Mouse (Mus musculus): Measurements from ENCODE around the gene Luc7l3. TPM values are rescaled to one million over a fixed set of nuclear protein-coding genes. Genes with fewer than 3 reads are reported as not detected.

The Luc7l3 gene
- polyA plus RNA-seq, 2 experiments: 96.9 to 138 TPM

DNA sequence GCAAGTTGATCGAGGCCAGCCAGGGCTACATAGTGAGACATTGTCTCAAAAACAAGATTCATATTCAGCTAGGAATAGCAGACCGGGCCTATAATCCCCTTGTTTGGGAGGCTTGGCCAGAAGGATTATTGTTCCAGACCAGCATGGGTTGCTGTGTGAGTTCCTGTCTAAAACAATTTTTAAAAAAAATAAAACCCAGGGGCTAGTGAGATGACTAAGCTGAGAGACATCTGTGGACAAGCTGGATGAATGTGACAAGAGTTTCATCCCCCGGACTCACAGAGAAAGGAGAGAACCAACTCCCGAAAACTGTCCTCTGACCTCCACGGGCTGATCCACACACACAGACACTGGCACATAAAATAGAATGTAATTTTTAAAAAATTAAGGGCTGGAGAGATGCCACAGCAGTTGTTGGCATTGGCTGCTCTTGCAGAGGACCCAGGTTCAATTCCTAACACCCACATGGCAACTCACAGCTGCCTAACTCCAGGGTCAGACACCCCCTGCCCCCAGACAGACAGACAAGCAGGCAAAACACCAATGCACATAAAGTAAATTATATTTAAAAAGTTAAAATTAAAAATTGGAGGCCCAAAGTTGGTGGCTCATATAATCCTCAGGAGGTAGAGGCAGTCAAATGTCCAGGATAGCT, 1.6 kb upstream of the Luc7l3 start:
- Histone ChIP-seq H3K4me3 (replicated peaks; ENCODE audit: low read length) (no peak overlapping the region), H3K36me3 (ENCODE audit: control insufficient read depth, insufficient read depth, low read length) (no peaks in the 10 kb centered on the region), H3K9ac (ENCODE audit: low read depth, low read length, severe bottlenecking) (no peak overlapping the region), H3K9me3 (ENCODE audit: control insufficient read depth, low read length) (no peaks in the 10 kb centered on the region), H3K4me2 (replicated peaks; ENCODE audit: low read depth, low read length, severe bottlenecking) (no peak overlapping the region), H3K27ac (replicated peaks; ENCODE audit: low read depth, low read length) (no peak overlapping the region), H3K27me3 (ENCODE audit: control insufficient read depth, insufficient read depth, low read length) (no peaks in the 10 kb centered on the region), H3K4me1 (ENCODE audit: control insufficient read depth, insufficient read depth, low read length) (peaks cover 11% of the 10 kb centered on the region)
- no peak for ATAC-seq (ENCODE audit: low FRiP score, low read depth)
- DNase-seq (ENCODE audit: low spot score): no peak
- no peak for TF ChIP-seq POLR2A (IDR thresholded peaks at IDR 0.05; ENCODE audit: borderline replicate concordance, extremely low read depth, insufficient read depth, insufficient read length)
- 86% methylated on average over 5 of the region's 5 CpGs for WGBS

GRCm38 (mm10) chr11:94322636-94323035, 848 bp upstream of the Luc7l3 start:
- 43% methylated on average over 5 of the region's 5 CpGs for WGBS
- DNase-seq (ENCODE audit: low spot score) (no peak), ATAC-seq (ENCODE audit: low FRiP score, low read depth) (no peak)
- peak overlapping the region; percentile 97 for H3K27ac ChIP-seq (replicated peaks; ENCODE audit: low read depth, low read length)
- peaks cover 11% of the 10 kb centered on the region for H3K4me1 ChIP-seq (ENCODE audit: control insufficient read depth, insufficient read depth, low read length)
- peak overlapping the region; percentile 98 for H3K9ac ChIP-seq (ENCODE audit: low read depth, low read length, severe bottlenecking)
- H3K4me2 ChIP-seq (replicated peaks; ENCODE audit: low read depth, low read length, severe bottlenecking): peak overlapping the region; percentile 52
- H3K9me3 ChIP-seq (ENCODE audit: control insufficient read depth, low read length): no peaks in the 10 kb centered on the region
- no peaks in the 10 kb centered on the region for H3K27me3 ChIP-seq (ENCODE audit: control insufficient read depth, insufficient read depth, low read length)
- no peak for TF ChIP-seq POLR2A (IDR thresholded peaks at IDR 0.05; ENCODE audit: borderline replicate concordance, extremely low read depth, insufficient read depth, insufficient read length)
- peak overlapping the region; percentile 99 for H3K4me3 ChIP-seq (replicated peaks; ENCODE audit: low read length)
- no peaks in the 10 kb centered on the region for H3K36me3 ChIP-seq (ENCODE audit: control insufficient read depth, insufficient read depth, low read length)

GRCm38 (mm10) chr11:94320969-94321930, 538 bp downstream of the Luc7l3 start:
- DNase-seq (ENCODE audit: low spot score) (no peak), ATAC-seq (ENCODE audit: low FRiP score, low read depth) (peak; percentile 53)
- Histone ChIP-seq H3K4me1 (ENCODE audit: control insufficient read depth, insufficient read depth, low read length) (peaks cover 9% of the 10 kb centered on the region; the same call in 1 of the 2 replicates), H3K27me3 (ENCODE audit: control insufficient read depth, insufficient read depth, low read length) (no peaks in the 10 kb centered on the region), H3K4me2 (replicated peaks; ENCODE audit: low read depth, low read length, severe bottlenecking) (peak overlapping the region; percentile 76), H3K9me3 (ENCODE audit: control insufficient read depth, low read length) (no peaks in the 10 kb centered on the region), H3K27ac (replicated peaks; ENCODE audit: low read depth, low read length) (peak overlapping the region; percentile 97), H3K4me3 (replicated peaks; ENCODE audit: low read length) (peak overlapping the region; percentile 99), H3K36me3 (ENCODE audit: control insufficient read depth, insufficient read depth, low read length) (no peaks in the 10 kb centered on the region), H3K9ac (ENCODE audit: low read depth, low read length, severe bottlenecking) (peak overlapping the region; percentile 98)
- no peak for TF ChIP-seq POLR2A (IDR thresholded peaks at IDR 0.05; ENCODE audit: borderline replicate concordance, extremely low read depth, insufficient read depth, insufficient read length)
- under 1% methylated on average over 57 of the region's 67 CpGs for WGBS

DNA sequence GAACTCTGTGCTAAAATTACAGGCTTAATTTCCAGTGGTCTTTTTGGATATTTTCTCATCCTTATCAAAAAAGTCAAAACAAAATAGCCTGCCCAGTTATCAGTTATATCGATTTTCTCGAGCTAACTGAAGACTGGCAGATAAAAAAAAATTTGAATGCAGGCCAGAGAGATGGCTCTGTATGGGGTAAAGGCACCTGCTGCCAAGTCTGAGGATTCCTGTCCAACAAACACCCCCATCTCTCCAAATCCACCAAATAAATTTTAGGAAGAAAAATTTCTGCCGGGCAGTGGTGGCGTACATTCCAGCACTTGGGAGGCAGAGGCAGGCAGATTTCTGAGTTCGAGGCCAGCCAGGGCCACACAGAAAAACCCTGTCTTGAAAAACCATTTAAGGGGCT, 3.7 kb downstream of the Luc7l3 start:
- TF ChIP-seq POLR2A (IDR thresholded peaks at IDR 0.05; ENCODE audit: borderline replicate concordance, extremely low read depth, insufficient read depth, insufficient read length): no peak
- no peaks in the 10 kb centered on the region for H3K36me3 ChIP-seq (ENCODE audit: control insufficient read depth, insufficient read depth, low read length)
- H3K4me1 ChIP-seq (ENCODE audit: control insufficient read depth, insufficient read depth, low read length): peaks cover 10% of the 10 kb centered on the region; the same call in 1 of the 2 replicates
- no peak overlapping the region for H3K27ac ChIP-seq (replicated peaks; ENCODE audit: low read depth, low read length)
- no peaks in the 10 kb centered on the region for H3K27me3 ChIP-seq (ENCODE audit: control insufficient read depth, insufficient read depth, low read length)
- H3K4me3 ChIP-seq (replicated peaks; ENCODE audit: low read length): no peak overlapping the region
- H3K4me2 ChIP-seq (replicated peaks; ENCODE audit: low read depth, low read length, severe bottlenecking): no peak overlapping the region
- DNase-seq (ENCODE audit: low spot score): no peak
- 87% methylated on average over 5 of the region's 5 CpGs for WGBS
- H3K9ac ChIP-seq (ENCODE audit: low read depth, low read length, severe bottlenecking): no peak overlapping the region
- ATAC-seq (ENCODE audit: low FRiP score, low read depth): no peak
- no peaks in the 10 kb centered on the region for H3K9me3 ChIP-seq (ENCODE audit: control insufficient read depth, low read length)

DNA sequence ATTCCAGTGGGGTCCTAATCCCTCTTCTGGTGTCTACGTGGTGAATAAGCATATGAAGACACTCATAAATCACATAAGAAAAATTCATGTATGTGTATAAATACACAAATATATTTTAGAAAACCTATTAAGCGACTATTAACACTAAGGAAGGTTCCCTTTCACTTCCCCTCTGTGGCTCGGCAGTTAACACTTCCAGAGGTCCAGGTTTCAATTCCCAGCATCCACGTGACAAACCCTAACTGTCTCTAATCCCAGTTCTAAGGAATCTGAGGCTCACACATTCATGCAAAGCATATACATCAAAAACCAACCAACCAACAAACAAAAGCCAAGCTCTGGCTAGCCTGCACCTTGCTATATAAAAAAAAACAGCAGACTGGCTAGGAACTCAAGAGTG, 4.3 kb downstream of the Luc7l3 start:
- H3K27ac ChIP-seq (replicated peaks; ENCODE audit: low read depth, low read length): no peak overlapping the region
- no peak for ATAC-seq (ENCODE audit: low FRiP score, low read depth)
- H3K4me3 ChIP-seq (replicated peaks; ENCODE audit: low read length): no peak overlapping the region
- peaks cover 6% of the 10 kb centered on the region; the same call in 1 of the 2 replicates for H3K4me1 ChIP-seq (ENCODE audit: control insufficient read depth, insufficient read depth, low read length)
- no peaks in the 10 kb centered on the region for H3K9me3 ChIP-seq (ENCODE audit: control insufficient read depth, low read length)
- 54% methylated on average over 4 of the region's 4 CpGs for WGBS
- no peaks in the 10 kb centered on the region for H3K27me3 ChIP-seq (ENCODE audit: control insufficient read depth, insufficient read depth, low read length)
- H3K9ac ChIP-seq (ENCODE audit: low read depth, low read length, severe bottlenecking): no peak overlapping the region
- no peak for TF ChIP-seq POLR2A (IDR thresholded peaks at IDR 0.05; ENCODE audit: borderline replicate concordance, extremely low read depth, insufficient read depth, insufficient read length)
- DNase-seq (ENCODE audit: low spot score): no peak
- no peak overlapping the region for H3K4me2 ChIP-seq (replicated peaks; ENCODE audit: low read depth, low read length, severe bottlenecking)
- H3K36me3 ChIP-seq (ENCODE audit: control insufficient read depth, insufficient read depth, low read length): no peaks in the 10 kb centered on the region
